Mouse (Mus musculus): ENCODE data around the gene Nktr. TPM values are rescaled to one million over a fixed set of nuclear protein-coding genes. Genes with fewer than 3 reads are reported as not detected.

The Nktr gene
- total RNA-seq, 2 experiments from 2014 or later = 55.1 to 98.4 TPM

GRCm38 (mm10) chr9:121761091-121761665 lies 42.2 kb downstream of the Nktr start:
- DNase-seq = peak; percentile 57

GRCm38 (mm10) chr9:121761787-121762186 lies 42.8 kb downstream of the Nktr start:
- no peak for DNase-seq

- no peak for DNase-seq
These were observed 43.3 kb downstream of the Nktr start for GRCm38 (mm10) chr9:121762248-121762647.

GRCm38 (mm10) chr9:121762761-121763160 lies 43.8 kb downstream of the Nktr start:
- no peak for DNase-seq

GRCm38 (mm10) chr9:121763716-121764115 lies 44.7 kb downstream of the Nktr start:
- peak; percentile 56 for DNase-seq

- no peak for DNase-seq
These were observed 46.3 kb downstream of the Nktr start for GRCm38 (mm10) chr9:121765166-121765855.

- DNase-seq = no peak
These were observed 53.4 kb downstream of the Nktr start for GRCm38 (mm10) chr9:121772412-121772811.

- DNase-seq = no peak
These were observed 57.0 kb downstream of the Nktr start for GRCm38 (mm10) chr9:121775951-121776350.

- no peak for DNase-seq
These were observed 57.5 kb downstream of the Nktr start for GRCm38 (mm10) chr9:121776511-121776910.

- no peak for DNase-seq
These were observed 58.6 kb downstream of the Nktr start, which contains the start of gene Klhl40 for GRCm38 (mm10) chr9:121777484-121778065. Gene Klhl40, plus strand, starts transcription at chr9:121777607.

- peak; percentile 61 for DNase-seq
These were observed 59.2 kb downstream of the Nktr start for GRCm38 (mm10) chr9:121778066-121778624.

GRCm38 (mm10) chr9:121784801-121785200 lies 65.8 kb downstream of the Nktr start:
- no peak for DNase-seq

GRCm38 (mm10) chr9:121785261-121785660 lies 66.3 kb downstream of the Nktr start:
- DNase-seq = no peak

GRCm38 (mm10) chr9:121786359-121786758 lies 67.4 kb downstream of the Nktr start:
- no peak for DNase-seq

GRCm38 (mm10) chr9:121791206-121791605 lies 72.2 kb downstream of the Nktr start:
- peak; percentile 85 for DNase-seq

- DNase-seq = no peak
These were observed 73.0 kb downstream of the Nktr start, which contains the start of gene Hhatl for GRCm38 (mm10) chr9:121791757-121792521. Gene Hhatl, minus strand, starts transcription at chr9:121792507.

- no peak for DNase-seq
These were observed 76.1 kb downstream of the Nktr start for GRCm38 (mm10) chr9:121794972-121795539.

GRCm38 (mm10) chr9:121797722-121798121 lies 78.8 kb downstream of the Nktr start:
- DNase-seq = no peak

GRCm38 (mm10) chr9:121798887-121799520 lies 80.0 kb downstream of the Nktr start:
- DNase-seq = no peak

- DNase-seq = no peak
These were observed 83.8 kb downstream of the Nktr start for GRCm38 (mm10) chr9:121802747-121803146.

Data from adrenal gland, postnatal 10 days (tissue).